Mouse (Mus musculus) T-cell, adult 2 months (primary cell): ENCODE results near the gene Ubxn11.

Experiments used
- DNase-seq: peaks from one replicate; pipeline ENCODE4 v3.0.0; 2022; ENCODE audit warnings: low spot score

Gene Ubxn11

GRCm38 (mm10) chr4:134118126-134118800, 15.9 kb downstream of the Ubxn11 start:
- DNase-seq, result peak; percentile 68

DNA sequence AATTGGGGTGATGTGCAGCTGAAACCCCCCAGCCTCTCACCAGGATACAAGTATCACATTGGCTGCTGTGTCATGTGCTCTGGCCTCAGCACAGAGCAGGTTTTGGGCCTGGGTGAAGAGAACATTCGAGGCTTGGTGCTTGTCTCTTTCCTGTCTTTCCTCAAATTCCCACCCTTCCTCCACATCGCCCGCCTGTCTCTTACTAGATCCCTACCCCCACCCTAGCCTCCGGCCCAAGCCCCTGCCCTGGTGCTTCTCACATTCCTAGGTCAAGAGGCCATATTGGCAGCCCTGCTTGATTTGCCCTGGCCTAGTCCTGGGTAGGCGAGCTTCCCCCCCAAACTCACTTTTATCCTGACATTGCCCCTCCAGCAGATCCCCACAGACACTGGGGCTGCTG, 16.7 kb downstream of the Ubxn11 start:
- DNase-seq, result no peak

GRCm38 (mm10) chr4:134119644-134120043, 17.3 kb downstream of the Ubxn11 start:
- DNase-seq, result peak; percentile 45

GRCm38 (mm10) chr4:134120192-134120805, 17.9 kb downstream of the Ubxn11 start:
- DNase-seq, result no peak

DNA sequence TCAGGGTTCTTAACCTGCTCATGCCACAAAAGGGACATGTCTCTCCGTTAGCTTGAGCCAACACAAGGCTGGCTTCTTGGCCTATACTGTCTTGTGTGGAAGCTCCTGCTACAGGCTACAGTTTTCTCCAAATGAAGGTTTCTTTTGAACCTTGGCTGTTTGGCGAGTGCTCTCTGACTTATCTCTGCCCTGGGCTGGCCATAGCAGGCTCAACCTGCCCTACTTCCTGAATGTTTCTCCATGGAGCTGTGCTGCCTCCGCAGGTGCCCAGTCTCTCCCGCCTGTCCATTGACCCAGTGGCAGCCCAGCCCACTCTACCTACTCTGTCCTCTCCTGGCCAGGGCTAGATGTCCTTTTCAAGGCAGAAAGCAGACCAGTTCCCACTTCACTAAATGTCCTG, 18.5 kb downstream of the Ubxn11 start:
- no peak for DNase-seq

DNA sequence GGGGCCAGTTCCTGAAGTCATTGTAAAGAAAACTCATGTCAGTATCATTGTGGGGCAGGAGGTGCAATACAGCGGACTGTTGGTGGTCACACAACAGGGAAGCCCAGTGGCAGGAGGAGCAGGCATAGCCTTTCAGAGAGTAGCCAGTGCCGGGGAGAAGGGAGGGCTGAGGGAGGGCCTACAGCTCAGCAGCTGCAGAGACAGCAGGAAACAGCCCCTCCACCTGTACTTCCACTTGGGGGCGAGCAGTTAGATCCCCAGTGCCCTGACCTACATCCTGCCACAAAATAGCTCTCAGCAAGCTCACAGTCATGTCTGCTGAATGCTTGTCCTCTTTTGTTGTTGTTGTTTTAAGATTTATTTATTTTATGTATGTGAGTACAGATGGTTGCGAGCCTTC, 19.2 kb downstream of the Ubxn11 start:
- peak; percentile 66 for DNase-seq

GRCm38 (mm10) chr4:134122281-134122680, 19.9 kb downstream of the Ubxn11 start:
- DNase-seq, result no peak

- DNase-seq, result no peak
These were observed 20.8 kb downstream of the Ubxn11 start for GRCm38 (mm10) chr4:134123147-134123546.

- DNase-seq, result peak; percentile 74
These were observed 21.5 kb downstream of the Ubxn11 start for GRCm38 (mm10) chr4:134123680-134124551.

DNA sequence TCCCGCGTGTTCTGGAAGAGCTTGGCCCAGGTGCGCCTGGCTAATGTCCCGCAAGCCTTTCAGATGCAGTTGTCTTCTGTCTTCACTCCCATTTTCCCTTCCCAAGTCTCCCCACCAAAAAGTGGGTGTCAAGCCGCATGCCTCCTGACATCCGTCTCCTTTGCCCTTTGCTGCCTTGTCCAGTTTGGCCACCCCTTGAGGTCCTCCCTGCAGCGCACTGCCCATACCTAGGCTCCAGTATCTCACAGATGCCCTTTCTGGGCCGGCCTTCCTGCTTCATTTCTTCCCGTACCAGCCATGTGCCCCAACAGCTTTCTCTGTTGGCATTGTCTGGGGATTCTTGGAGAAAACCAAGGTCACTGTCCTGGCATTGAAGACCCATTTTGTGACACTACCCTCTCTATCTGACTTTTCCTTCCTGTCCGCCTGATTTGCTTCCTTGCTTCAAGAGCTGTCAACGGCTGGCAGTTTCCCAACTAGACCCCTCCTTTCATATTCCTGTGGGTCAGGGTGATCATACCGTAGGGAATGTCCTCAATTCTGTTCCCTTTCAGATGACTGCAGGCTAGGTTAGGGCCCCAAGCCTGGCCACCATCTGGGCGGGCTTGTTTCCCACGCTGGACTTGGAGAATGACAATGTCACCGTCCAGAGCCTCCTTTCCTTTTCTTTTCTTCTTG, 23.2 kb downstream of the Ubxn11 start:
- no peak for DNase-seq

DNA sequence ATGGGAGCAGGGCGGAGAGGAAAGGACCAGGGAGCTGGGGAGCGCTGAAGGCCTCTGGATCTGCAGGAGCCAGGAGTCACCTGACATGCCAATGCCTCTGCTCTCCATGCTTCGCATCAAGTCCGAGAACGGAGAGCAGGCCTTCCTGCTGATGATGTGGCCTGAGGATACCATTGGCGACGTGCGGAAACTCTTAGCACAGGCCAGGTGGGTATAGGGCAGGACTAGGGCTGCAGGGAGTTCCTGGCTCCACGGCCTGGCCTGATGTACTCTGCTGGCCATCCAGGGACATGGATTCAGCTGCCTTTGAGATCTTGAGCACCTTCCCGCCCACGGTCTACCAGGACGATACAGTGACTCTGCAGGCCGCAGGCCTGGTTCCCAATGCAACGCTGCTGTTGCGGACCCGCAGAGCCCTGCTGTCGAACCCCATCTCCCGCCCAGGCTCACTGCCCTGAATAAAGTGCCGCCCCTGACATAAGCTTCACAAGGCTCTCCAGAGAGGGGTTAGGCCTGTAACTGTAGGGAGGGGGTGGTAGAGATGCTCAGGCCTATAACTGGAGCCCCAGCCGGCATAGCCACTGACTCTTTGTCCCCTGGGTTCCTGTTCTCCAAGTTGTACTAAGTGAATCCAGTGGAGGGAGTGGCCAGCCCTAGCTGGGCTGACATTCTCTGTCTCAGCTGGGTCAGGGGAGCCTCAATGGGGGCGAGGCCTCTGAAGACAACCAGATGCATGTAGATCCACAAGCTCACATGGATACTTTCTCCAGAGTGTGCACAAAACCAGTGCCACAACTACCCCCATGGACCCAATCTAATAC, 24.1 kb downstream of the Ubxn11 start:
- DNase-seq, result no peak

- no peak for DNase-seq
These were observed 24.7 kb downstream of the Ubxn11 start for GRCm38 (mm10) chr4:134127121-134127455.

DNA sequence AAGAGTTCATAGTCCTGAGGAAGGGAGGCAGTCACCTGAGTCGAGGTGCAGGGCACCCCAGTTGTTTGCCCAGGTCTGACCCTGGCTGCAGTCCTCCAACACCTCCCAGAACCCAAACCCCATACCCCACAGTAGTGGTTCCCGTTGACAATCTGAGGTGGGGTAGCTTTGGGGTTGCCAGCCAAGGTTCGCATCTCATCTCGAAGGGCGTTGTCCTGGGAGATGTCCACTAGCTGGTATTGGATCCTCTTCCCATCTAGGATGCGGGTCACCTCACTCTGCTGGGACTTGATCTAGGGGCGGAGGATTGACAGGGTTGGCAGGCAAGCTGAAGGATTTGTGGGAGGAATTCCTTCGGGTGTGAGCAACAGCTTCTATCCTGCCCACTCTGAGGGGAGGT, 25.4 kb downstream of the Ubxn11 start:
- DNase-seq, result no peak

DNA sequence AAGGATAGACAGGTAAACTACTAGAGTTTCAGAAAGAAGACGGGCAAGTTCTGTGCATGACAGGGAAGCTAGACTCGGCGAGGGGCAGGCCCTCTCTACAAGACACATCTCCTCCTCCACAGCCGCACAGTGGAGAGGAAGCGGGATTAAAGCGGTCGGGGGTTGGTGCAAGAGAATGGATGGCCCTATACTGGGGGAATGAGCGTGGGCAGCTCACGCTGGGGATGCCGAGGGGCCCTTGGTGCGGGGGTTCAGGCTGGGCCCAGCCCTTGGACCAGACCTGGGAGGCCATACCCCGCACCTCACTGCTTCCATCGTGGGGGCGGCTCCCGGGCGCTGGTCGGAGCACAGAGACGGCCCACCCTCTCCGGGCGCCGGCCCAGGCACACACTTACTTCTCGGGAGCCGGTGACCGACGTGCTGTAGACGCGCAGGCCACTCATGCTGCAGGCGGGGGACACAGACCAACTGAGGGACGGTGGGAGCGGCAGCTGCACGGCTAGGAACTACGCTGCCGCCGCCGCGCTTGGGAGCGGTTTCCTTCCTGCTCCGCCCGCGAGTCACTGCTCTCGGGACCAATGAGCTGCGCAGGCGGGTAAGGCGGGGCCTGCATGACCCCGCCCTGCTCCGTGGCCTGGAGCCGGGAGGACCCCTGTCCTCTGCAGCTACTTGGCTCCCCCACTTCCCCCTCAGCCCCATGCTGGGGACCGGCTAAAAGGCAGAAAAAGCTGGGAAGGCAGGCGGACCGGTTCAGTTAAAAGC, 26.0 kb downstream of the Ubxn11 start, which contains the start of gene Sh3bgrl3:
Sh3bgrl3 (minus strand) TSS at position 569 of the 762 bp plus-strand sequence.
- DNase-seq, result peak; percentile 80

DNA sequence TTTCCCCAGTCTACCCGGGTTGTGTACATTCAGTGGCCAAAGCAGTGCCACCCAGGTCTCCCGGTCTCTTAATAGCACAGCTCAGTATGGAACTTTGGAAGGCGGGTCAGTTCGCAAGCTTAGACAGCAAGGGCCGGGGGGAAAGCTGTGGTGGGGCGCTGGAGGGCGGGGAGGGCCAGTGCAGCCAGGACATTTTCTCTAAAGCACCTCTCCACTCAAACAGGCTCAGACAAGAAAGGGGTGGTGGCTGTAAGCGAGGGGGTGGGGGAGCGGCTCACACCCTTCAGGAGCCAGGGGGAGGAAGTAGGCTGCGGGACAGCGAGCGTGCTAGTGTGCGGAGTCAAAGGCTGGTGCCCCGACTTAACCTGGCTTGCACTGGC, 26.6 kb downstream of the Ubxn11 start:
- DNase-seq, result peak; percentile 54

GRCm38 (mm10) chr4:134129482-134129881, 27.1 kb downstream of the Ubxn11 start:
- DNase-seq, result no peak

DNA sequence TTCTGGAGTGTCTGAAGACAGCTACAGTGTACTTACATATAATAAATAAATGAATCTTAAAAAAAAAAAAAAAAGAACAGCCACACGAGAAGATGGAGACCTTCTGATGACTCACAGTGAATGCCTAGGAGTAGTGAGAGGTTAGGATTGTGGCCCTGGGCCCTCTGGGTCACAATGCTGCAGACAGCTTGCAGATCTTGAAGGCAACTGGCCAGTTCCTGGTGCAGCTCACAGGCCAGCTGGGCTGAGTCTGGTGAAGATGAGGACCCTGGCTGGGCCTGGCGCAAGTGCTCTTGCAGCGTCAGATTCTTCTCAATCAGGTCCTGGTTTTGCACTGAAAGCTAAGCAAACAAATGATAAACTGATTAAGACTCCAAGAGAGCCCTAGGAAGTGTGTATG, 29.7 kb downstream of the Ubxn11 start:
- DNase-seq, result no peak

DNA sequence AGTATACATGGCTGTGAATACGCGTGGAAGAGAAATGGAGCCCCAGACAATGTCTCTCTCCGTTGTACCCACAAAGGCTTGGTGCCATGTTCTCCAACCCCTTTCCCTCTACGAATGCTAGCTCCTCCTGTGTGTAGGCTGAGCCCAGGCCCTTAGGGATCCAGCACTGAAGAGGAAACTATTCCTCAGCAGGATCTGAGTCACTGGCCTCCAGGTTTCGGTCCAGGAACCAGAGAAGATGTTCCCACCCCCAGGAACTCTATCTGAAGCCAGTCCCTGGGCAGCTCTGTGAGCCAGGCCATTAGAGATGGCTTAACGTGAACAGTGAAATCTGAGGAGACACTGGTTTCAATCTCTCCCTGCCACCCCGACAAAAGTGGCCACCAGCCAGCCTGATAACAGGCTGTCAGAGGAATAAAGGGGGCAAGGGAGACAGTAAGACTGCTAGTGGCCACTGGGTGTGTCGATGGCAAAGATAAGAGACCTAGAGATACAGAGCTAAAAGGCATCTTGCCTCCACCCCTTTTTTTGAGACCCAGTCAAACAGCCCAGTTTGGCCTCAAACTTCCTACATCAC, 30.2 kb downstream of the Ubxn11 start:
- DNase-seq, result no peak

GRCm38 (mm10) chr4:134136280-134136926, 34.0 kb downstream of the Ubxn11 start:
- DNase-seq, result no peak

- DNase-seq, result no peak
These were observed 36.5 kb downstream of the Ubxn11 start for GRCm38 (mm10) chr4:134138857-134139256.
